Mouse (Mus musculus) erythroblast, embryonic 14.5 days (primary cell): ENCODE results near the gene Ptges3l.
"Not testable (repeated sequence)": the region's sequence is repeated elsewhere in the genome, so short reads cannot be mapped to it uniquely, and the experiment has no call there.

Experiments used
- GATA1 ChIP-seq: IDR thresholded peaks from 2 replicates; pipeline ENCODE4 v1.6.1; 2012; ENCODE audit warnings: low read length, inconsistent platforms, mixed read lengths
- TAL1 ChIP-seq: IDR thresholded peaks from 3 replicates; pipeline ENCODE4 v1.6.1; 2012; ENCODE audit warnings: low read length, inconsistent platforms, mixed read lengths

- not testable (repeated sequence) for TF ChIP-seq GATA1, TAL1
Observed at GRCm38 (mm10) chr11:101438006-101438405, 12.9 kb upstream of the Ptges3l start.
